Mouse (Mus musculus): Measurements from ENCODE around the gene Prr23a3. TPM values are rescaled to one million over a fixed set of nuclear protein-coding genes. Genes with fewer than 3 reads are reported as not detected.

Gene Prr23a3
- total RNA-seq (2021): not detected

DNA sequence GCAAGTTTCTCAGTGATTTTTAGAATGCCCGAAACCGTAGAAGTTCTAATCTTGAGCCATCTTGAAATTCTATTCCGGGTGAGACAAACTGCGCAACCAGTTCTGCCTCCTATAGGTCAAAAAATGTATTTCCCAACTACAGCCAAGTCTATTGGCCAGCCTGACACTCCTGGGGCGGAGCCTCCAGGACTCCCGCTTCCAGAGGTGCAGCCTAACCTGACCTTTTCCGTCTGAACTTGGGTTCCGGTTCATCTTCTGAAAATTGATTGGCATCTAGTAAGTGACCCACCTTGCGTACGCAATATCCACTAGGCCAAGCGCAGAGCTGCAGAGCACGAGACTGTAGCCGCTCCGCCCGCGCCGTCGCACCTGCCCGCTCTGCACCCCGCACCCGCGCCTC, at the start of gene Prr23a3:
Gene Prr23a3, plus strand, starts transcription at position 197 of the 400 bp plus-strand sequence.
- no peak for DNase-seq

DNA sequence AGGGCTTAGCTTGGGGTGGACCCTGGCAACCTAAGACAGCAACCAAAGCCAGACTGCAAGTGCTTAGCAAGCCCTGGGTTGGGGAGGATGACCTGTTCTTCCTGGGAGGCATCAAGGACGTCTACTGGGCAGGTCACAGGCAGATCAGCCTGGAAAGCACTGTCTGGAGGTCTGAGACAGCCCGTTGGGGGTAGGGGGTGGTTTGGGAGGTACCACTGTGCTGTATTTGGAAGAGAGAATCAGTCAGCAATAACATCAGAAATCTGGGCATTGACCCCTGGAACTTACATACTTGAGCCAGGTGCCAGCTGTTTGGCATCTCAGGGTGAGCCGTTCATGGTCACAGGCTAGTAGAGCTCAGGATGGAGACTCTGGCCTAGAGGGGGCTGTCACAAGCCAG, 48.5 kb upstream of the Prr23a3 start:
- DNase-seq: no peak

DNA sequence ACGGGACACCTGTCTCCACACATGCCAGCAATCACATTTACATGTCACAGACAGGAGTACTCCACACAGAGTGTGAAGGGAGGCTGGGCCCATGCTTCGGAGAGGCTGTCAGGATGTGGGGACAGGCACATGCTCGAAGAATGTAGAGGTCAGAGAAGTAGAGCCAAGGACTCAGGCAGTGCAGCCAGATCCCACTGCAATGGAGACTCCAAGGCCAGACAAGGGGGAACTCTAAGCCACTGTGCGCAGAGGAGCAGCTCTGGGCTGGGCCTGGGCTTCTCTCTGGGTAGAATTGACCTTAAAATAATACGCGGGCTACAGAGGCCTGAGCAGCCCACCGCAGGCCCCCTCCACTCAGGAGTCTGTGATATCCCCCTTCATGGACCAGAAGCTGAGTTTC, 47.0 kb upstream of the Prr23a3 start:
- no peak for DNase-seq

DNA sequence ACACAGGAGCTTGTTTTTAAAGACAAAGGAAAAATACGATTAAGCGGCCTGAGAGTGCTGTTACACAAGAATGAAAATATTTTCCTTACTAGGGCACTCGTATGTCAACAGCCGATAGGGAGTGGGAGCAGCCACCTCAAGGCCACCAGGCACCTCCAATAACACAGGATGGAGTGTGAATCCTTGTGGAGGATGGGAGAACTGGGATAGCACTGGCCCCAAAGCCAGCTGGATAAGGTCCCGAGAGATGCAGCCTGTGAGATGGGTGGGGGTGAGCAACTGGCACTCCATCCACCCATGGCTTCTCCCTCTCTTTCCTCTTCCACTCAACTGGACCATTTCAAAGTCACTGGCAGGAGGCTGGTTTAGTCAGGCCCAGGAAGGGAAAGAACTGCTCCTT, 45.6 kb upstream of the Prr23a3 start:
- no peak for DNase-seq

DNA sequence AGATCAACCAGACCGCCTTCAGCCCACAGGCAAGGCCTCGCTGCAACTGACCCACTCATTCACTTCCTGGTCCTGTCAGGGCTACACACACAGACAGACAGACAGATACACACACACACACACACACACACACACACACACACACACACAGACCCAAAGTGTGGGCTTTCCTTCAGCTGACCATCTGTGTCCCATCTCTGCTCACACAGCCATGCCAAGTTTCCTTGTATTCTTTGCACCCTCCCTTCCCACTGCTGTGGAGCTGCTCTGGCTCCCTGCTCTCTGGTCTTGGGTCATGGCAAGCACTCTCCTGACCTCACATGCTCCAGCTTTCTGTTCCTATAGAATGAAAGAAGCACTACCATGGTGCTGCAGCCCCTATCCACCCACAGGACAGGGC, 45.1 kb upstream of the Prr23a3 start:
- no peak for DNase-seq

DNA sequence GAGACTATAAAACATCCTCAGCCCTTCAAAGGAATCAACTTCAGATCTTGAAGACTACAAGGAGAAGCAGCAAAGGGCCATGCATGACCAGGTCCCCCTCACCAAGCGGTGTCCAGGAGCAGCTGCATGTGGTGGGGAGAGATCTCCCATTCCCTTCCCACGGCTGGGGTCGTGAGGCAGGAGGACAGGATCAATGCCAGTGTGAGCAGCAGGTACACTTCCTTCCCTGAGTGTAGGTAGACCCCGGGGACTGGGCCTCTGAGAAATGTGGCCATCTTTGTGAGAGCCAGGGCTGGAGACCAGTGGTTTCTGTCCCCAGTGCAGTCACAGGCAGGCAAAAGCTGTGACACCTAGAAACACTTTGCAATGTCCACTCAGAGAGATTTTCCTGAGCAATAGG, 44.1 kb upstream of the Prr23a3 start:
- no peak for DNase-seq

DNA sequence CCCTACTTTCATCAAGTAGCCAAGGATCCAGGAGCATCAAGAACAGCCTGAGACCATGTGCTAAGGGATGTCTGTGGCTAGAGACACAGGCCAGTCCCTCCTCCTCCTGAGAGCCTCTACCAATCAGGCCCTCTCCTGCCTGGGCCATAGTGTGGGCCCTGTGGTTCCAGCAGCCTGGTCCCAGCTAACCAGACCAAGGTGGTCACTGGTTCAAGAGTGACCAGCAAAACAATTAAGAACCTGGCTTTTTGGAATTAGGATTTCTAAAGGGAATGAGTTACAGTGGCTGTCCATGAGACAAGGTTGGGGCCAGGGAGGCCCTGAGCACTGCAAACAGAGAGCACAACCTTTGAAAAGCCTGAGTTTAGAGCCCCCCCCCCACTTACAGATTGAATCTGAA, 43.5 kb upstream of the Prr23a3 start:
- no peak for DNase-seq

DNA sequence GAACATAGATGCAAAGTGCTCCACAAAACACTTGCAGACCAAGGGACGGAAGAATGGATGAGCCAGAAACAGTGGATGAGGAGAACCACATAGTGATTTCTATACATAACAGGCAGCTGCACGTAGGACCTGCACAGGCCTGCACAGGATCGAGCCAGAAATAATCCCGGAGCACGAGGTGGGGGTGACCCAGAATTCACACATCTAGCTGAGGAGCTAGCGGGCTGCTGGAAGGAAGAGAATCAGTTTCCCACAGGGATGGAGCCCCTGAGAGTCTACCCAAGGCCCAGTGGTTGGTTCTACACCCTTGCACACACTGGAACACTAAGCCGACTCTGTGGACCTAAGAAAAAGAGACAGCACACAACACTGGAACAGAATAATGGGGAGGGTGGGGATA, 40.8 kb upstream of the Prr23a3 start:
- DNase-seq: no peak

DNA sequence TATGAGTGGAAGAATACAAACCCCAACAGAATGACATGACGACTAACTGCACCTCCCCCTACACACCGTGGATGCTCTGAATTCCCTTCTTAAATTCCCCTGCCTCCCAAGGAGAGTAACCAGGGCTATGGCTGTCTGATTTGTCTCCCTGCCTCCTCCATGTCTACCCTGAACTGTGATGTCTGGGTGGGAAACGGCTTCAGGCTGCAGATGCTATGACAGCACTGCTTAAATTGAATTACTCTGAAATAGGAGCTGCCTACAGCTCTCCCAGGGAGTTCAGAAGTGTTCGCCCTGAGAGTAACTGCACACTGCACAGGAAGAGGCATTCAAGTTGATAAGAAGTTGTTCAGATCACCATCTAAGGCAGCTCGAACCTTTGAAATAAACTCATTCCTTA, 35.1 kb upstream of the Prr23a3 start:
- DNase-seq: no peak

DNA sequence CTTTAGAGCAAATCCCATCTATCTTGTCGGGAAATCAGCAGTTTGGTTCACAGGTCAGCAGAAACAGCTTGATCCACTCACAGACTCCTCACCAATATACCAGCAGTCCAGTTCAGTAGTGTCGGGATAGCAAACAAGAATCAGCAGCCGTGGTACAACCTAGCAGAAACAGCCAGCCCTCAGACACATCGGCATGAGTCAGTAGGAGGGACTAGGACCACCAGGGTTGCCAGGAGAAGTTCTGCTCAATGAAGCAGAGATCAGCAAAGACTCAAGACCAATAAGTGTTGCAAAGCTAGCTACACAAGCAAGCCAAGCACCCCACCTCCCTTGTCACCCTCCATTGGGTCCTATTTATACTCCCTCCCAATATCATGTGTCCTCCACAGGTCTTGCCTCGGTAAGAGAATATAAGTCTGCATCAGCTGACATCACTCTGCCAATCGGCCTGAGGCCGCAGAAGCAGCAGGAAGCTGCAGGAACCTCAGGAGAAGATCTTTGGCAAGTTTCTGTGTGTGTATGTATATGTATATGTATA, 27.0 kb upstream of the Prr23a3 start:
- no peak for DNase-seq

DNA sequence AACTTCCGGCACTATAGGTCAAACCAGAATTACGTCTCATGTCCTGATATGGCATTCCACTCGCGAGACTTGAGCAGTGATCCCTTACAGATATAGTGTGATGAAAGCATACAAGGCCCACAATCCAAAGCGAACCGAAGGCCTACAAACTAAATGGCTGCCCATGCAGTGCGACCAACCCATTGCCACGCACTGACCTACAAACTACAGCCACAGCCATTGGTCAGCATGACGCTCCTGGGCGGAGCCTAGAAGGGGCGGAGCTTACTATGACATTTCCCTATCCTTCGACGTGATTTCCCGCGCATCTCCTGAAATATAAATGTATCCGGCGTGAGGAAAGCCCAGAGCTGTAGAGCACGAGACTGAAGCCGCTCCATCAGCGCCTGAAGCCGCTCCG, 22.4 kb upstream of the Prr23a3 start, which contains the start of gene Prr23a1:
Gene Prr23a1, plus strand, starts transcription at position 387 of the 400 bp plus-strand sequence.
- DNase-seq: no peak

DNA sequence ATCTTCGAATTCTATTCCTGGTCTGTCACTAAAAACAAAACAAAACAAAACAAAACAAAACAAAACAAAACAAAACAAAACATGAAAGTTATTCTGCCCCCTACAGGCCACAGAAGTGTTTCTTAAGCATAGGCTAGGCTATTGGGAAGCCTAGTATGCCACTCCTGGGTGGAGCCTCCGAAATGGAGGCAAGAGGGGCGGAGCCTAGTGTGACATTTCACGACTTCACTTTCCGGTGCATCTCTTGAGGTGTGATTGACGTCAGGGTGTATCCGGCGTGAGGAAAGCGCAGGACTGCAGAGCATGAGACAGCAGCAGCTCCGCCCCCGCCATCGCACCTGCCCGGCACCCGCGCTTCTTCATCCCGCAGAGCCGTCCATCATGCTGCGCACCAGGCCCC, 8.4 kb upstream of the Prr23a3 start, which contains the start of gene Prr23a2:
Gene Prr23a2, plus strand, starts transcription at position 285 of the 400 bp plus-strand sequence.
- DNase-seq: no peak

DNA sequence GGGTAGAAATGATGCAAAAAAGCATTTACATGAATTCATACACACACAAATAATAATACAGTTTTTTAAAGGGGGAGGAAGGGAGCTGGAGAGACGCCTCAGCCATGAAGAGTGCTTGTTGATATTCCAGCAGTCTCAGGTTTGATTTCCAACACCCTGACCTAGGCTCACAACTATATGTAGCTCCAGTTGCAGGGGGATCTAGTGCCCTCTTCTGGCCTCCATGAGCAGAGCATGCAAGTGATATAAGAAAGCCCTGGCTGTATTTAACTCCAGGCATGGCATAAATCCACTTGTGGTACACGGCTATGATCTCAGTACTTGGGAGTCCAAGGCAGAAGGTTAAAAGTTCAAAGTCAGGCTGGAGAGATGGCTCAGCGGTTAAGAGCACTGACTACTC, 1.1 kb upstream of the Prr23a3 start:
- DNase-seq: no peak

DNA sequence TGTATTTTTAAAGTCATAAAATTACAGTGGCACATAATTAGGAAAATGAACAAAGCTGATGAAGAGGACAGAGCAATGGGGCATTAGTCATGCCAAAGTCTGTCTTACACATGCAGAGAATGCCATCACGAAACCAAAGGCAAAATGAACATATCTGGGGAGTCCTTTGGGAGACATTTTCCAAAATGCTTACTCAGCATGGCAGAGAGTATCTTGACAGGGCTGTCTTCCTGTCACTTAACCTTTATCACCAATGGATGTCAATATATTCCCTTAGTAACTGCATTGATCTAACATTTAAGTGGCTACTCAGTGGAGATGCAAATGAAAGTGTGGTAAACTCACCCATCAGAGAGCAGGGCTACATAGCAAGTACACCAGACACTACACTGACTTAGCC, 36.9 kb downstream of the Prr23a3 start:
- DNase-seq: no peak

DNA sequence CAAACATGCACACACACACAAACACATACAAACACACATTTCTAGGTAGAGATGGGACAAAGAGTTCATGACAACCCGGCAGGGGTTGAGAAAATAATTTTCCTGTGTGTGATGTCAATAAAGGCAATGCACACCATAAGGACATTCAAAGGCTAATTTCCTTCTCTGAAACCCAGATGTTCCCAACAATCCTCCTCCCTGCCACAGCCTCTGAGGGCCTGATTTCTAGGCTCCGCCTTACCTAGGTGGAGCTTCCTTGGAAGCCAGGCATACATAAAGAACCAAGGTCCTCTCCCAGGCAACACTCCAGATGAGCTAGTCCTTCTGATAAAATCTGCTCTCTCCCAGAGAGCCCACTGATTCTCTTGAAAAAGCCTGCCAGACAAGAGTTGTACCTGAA, 38.3 kb downstream of the Prr23a3 start, which contains the start of gene 7420426K07Rik:
Gene 7420426K07Rik, plus strand, starts transcription at position 301 of the 400 bp plus-strand sequence.
- no peak for DNase-seq

Other genes with a start within 250 kb of the Prr23a3 start
- gene Prr23a1, start 22.3 kb upstream of the Prr23a3 start, total RNA-seq (2021): not detected
- gene Prr23a2, start 8.3 kb upstream of the Prr23a3 start, total RNA-seq (2021): not detected
- not detected for gene 7420426K07Rik, start 38.4 kb downstream of the Prr23a3 start, total RNA-seq (2021)
- gene Foxl2, start 90.5 kb downstream of the Prr23a3 start, total RNA-seq (2021): under 1 TPM; 0.57 to 0.96 TPM
- gene Faim, start 121.6 kb downstream of the Prr23a3 start, total RNA-seq (2021): 10 to 100 TPM; 64.5 to 67.3 TPM
- not detected for gene Gm1123, start 170.9 kb downstream of the Prr23a3 start, total RNA-seq (2021)

All from layer of hippocampus, postnatal 36 days (tissue).